Mouse (Mus musculus): ENCODE measurements around the gene Slc44a2.

DNA sequence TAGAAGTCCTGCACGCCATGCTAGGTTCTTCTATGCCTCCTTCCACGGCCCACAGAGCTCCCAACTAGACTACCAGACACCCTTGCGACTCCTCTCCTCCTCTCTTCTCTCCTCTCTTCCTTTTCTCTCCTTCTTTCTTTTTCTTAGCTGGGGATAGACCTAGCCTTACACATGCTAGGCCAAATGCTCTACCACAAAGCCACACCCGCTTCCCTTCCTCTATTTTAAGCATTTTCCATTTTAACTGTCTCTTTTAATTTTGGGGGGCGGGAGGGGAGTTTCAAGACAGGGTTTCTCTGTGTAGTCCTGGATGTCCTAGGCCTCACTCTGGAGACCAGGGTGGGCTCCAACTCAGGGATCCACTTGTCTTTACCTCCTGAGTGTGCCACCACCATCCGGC lies 1.7 kb upstream of the Slc44a2 start:
- no peak for TF ChIP-seq CTCF (IDR thresholded peaks at IDR 0.05; ENCODE audit: borderline replicate concordance, insufficient read depth, low read depth, low read length)
- TF ChIP-seq POLR2A (IDR thresholded peaks at IDR 0.05; ENCODE audit: borderline replicate concordance, insufficient read depth, low read length), result no peak

All from cerebellum, adult 2 months (tissue).